Mouse (Mus musculus): ENCODE results near the gene Fam110c. TPM values are rescaled to one million over a fixed set of nuclear protein-coding genes. Genes with fewer than 3 reads are reported as not detected.

The Fam110c gene
- polyA plus RNA-seq, 1 experiment from 2014 or later: 1.2 TPM

- ATAC-seq (ENCODE audit: insufficient number of reproducible peaks, low FRiP score): no peak
- H3K4me3 ChIP-seq: no peak overlapping the region
- no peak overlapping the region for H3K27ac ChIP-seq (ENCODE audit: poor library complexity, severe bottlenecking)
- H3K4me2 ChIP-seq: no peak overlapping the region
- H3K36me3 ChIP-seq: no peaks in the 10 kb centered on the region
- no peak overlapping the region for H3K9ac ChIP-seq
- H3K4me1 ChIP-seq (replicated peaks): peaks cover 35% of the 10 kb centered on the region
- 82% methylated on average over 6 of the region's 6 CpGs for WGBS
- peaks cover 9% of the 10 kb centered on the region for H3K27me3 ChIP-seq (replicated peaks)
- H3K9me3 ChIP-seq (replicated peaks): no peaks in the 10 kb centered on the region
These were observed 6.7 kb downstream of the Fam110c start for GRCm38 (mm10) chr12:31080352-31080751.

GRCm38 (mm10) chr12:31080890-31081554, 7.4 kb downstream of the Fam110c start:
- no peak for ATAC-seq (ENCODE audit: insufficient number of reproducible peaks, low FRiP score)
- Histone ChIP-seq H3K27me3 (replicated peaks) (peaks cover 5% of the 10 kb centered on the region; the same call in 1 of the 2 replicates), H3K4me3 (no peak overlapping the region), H3K27ac (ENCODE audit: poor library complexity, severe bottlenecking) (0 out of 2 replicates have a peak overlapping the region, but pooled peaks have one; percentile 27), H3K9me3 (replicated peaks) (no peaks in the 10 kb centered on the region), H3K36me3 (no peaks in the 10 kb centered on the region), H3K9ac (no peak overlapping the region), H3K4me1 (replicated peaks) (peaks cover 33% of the 10 kb centered on the region), H3K4me2 (no peak overlapping the region)
- 42% methylated on average over 6 of the region's 6 CpGs for WGBS

- no peak overlapping the region for H3K4me3 ChIP-seq
- H3K9me3 ChIP-seq (replicated peaks): no peaks in the 10 kb centered on the region
- WGBS: 16% methylated on average over 4 of the region's 4 CpGs
These were observed 9.3 kb downstream of the Fam110c start for GRCm38 (mm10) chr12:31083007-31083406.

GRCm38 (mm10) chr12:31083407-31083806, 9.7 kb downstream of the Fam110c start:
- no peak overlapping the region for H3K4me3 ChIP-seq
- no peaks in the 10 kb centered on the region for H3K9me3 ChIP-seq (replicated peaks)
- ATAC-seq (ENCODE audit: insufficient number of reproducible peaks, low FRiP score): no peak
- peaks cover 38% of the 10 kb centered on the region for H3K4me1 ChIP-seq (replicated peaks)
- no peaks in the 10 kb centered on the region for H3K27me3 ChIP-seq (replicated peaks)
- no peak overlapping the region for H3K27ac ChIP-seq (ENCODE audit: poor library complexity, severe bottlenecking)
- H3K4me2 ChIP-seq: no peak overlapping the region
- 61% methylated on average over 4 of the region's 4 CpGs for WGBS
- H3K36me3 ChIP-seq: no peaks in the 10 kb centered on the region
- H3K9ac ChIP-seq: no peak overlapping the region

More at GRCm38 (mm10) chr12:31083007-31083406, 9.3 kb downstream of the Fam110c start:
- Histone ChIP-seq H3K4me2 (no peak overlapping the region), H3K36me3 (no peaks in the 10 kb centered on the region), H3K4me1 (replicated peaks) (peaks cover 36% of the 10 kb centered on the region), H3K27me3 (replicated peaks) (no peaks in the 10 kb centered on the region), H3K9ac (no peak overlapping the region), H3K27ac (ENCODE audit: poor library complexity, severe bottlenecking) (no peak overlapping the region)
- no peak for ATAC-seq (ENCODE audit: insufficient number of reproducible peaks, low FRiP score)

- Histone ChIP-seq H3K27ac (ENCODE audit: poor library complexity, severe bottlenecking) (no peak overlapping the region), H3K4me1 (replicated peaks) (peaks cover 37% of the 10 kb centered on the region), H3K4me3 (no peak overlapping the region), H3K27me3 (replicated peaks) (no peaks in the 10 kb centered on the region), H3K36me3 (no peaks in the 10 kb centered on the region), H3K9ac (no peak overlapping the region), H3K4me2 (no peak overlapping the region), H3K9me3 (replicated peaks) (no peaks in the 10 kb centered on the region)
- ATAC-seq (ENCODE audit: insufficient number of reproducible peaks, low FRiP score): no peak
- WGBS: 74% methylated on average over 4 of the region's 4 CpGs
These were observed 13.4 kb downstream of the Fam110c start for GRCm38 (mm10) chr12:31087060-31087459.

GRCm38 (mm10) chr12:31090401-31090800, 16.7 kb downstream of the Fam110c start:
- Histone ChIP-seq H3K4me3 (no peak overlapping the region), H3K27ac (ENCODE audit: poor library complexity, severe bottlenecking) (no peak overlapping the region), H3K4me2 (no peak overlapping the region), H3K27me3 (replicated peaks) (no peaks in the 10 kb centered on the region), H3K9me3 (replicated peaks) (no peaks in the 10 kb centered on the region), H3K9ac (no peak overlapping the region), H3K4me1 (replicated peaks) (peaks cover 23% of the 10 kb centered on the region), H3K36me3 (no peaks in the 10 kb centered on the region)
- WGBS: 26% methylated on average over 6 of the region's 6 CpGs
- no peak for ATAC-seq (ENCODE audit: insufficient number of reproducible peaks, low FRiP score)

- no peaks in the 10 kb centered on the region for H3K36me3 ChIP-seq
- no peak overlapping the region for H3K4me2 ChIP-seq
- WGBS: 64% methylated on average over 11 of the region's 11 CpGs
- peaks cover 23% of the 10 kb centered on the region for H3K4me1 ChIP-seq (replicated peaks)
- H3K4me3 ChIP-seq: no peak overlapping the region
- no peaks in the 10 kb centered on the region for H3K9me3 ChIP-seq (replicated peaks)
- no peak overlapping the region for H3K9ac ChIP-seq
- H3K27me3 ChIP-seq (replicated peaks): no peaks in the 10 kb centered on the region
- no peak overlapping the region for H3K27ac ChIP-seq (ENCODE audit: poor library complexity, severe bottlenecking)
- no peak for ATAC-seq (ENCODE audit: insufficient number of reproducible peaks, low FRiP score)
These were observed 17.4 kb downstream of the Fam110c start for GRCm38 (mm10) chr12:31090882-31091640.

- WGBS: 46% methylated on average over 5 of the region's 5 CpGs
- ATAC-seq (ENCODE audit: insufficient number of reproducible peaks, low FRiP score): no peak
- no peaks in the 10 kb centered on the region for H3K27me3 ChIP-seq (replicated peaks)
- H3K4me2 ChIP-seq: no peak overlapping the region
- H3K4me3 ChIP-seq: no peak overlapping the region
- peaks cover 23% of the 10 kb centered on the region for H3K4me1 ChIP-seq (replicated peaks)
- no peak overlapping the region for H3K9ac ChIP-seq
- H3K9me3 ChIP-seq (replicated peaks): no peaks in the 10 kb centered on the region
- H3K27ac ChIP-seq (ENCODE audit: poor library complexity, severe bottlenecking): no peak overlapping the region
- H3K36me3 ChIP-seq: no peaks in the 10 kb centered on the region
These were observed 18.8 kb downstream of the Fam110c start for GRCm38 (mm10) chr12:31092481-31092880.

GRCm38 (mm10) chr12:31097185-31097584, 23.5 kb downstream of the Fam110c start:
- no peaks in the 10 kb centered on the region for H3K36me3 ChIP-seq
- no peak overlapping the region for H3K9ac ChIP-seq
- no peak overlapping the region for H3K27ac ChIP-seq (ENCODE audit: poor library complexity, severe bottlenecking)
- H3K27me3 ChIP-seq (replicated peaks): no peaks in the 10 kb centered on the region
- no peak overlapping the region for H3K4me3 ChIP-seq
- no peak for ATAC-seq (ENCODE audit: insufficient number of reproducible peaks, low FRiP score)
- WGBS: 86% methylated on average over 6 of the region's 6 CpGs
- no peaks in the 10 kb centered on the region for H3K4me1 ChIP-seq (replicated peaks)
- H3K4me2 ChIP-seq: no peak overlapping the region
- no peaks in the 10 kb centered on the region for H3K9me3 ChIP-seq (replicated peaks)

- Histone ChIP-seq H3K9me3 (replicated peaks) (no peaks in the 10 kb centered on the region), H3K4me3 (no peak overlapping the region), H3K27ac (ENCODE audit: poor library complexity, severe bottlenecking) (no peak overlapping the region), H3K27me3 (replicated peaks) (no peaks in the 10 kb centered on the region), H3K4me2 (no peak overlapping the region), H3K9ac (no peak overlapping the region), H3K4me1 (replicated peaks) (no peaks in the 10 kb centered on the region), H3K36me3 (no peaks in the 10 kb centered on the region)
- 86% methylated on average over 4 of the region's 4 CpGs for WGBS
- ATAC-seq (ENCODE audit: insufficient number of reproducible peaks, low FRiP score): no peak
These were observed 27.5 kb downstream of the Fam110c start for GRCm38 (mm10) chr12:31101190-31101589.

- no peak for ATAC-seq (ENCODE audit: insufficient number of reproducible peaks, low FRiP score)
- Histone ChIP-seq H3K36me3 (no peaks in the 10 kb centered on the region), H3K27ac (ENCODE audit: poor library complexity, severe bottlenecking) (no peak overlapping the region), H3K4me3 (no peak overlapping the region), H3K4me2 (no peak overlapping the region), H3K9me3 (replicated peaks) (no peaks in the 10 kb centered on the region), H3K9ac (no peak overlapping the region), H3K4me1 (replicated peaks) (no peaks in the 10 kb centered on the region), H3K27me3 (replicated peaks) (no peaks in the 10 kb centered on the region)
- 85% methylated on average over 4 of the region's 4 CpGs for WGBS
These were observed 28.2 kb downstream of the Fam110c start for GRCm38 (mm10) chr12:31101821-31102220.

Data from heart, embryonic 12.5 days (tissue).